Mouse (Mus musculus): Measurements from ENCODE around the gene Rab5if.

- TF ChIP-seq TCF12 (IDR thresholded peaks at IDR 0.05; ENCODE audit: low read depth, low read length) (no peak), TBP (IDR thresholded peaks at IDR 0.05; ENCODE audit: low read depth, low read length) (no peak), CTCF (IDR thresholded peaks at IDR 0.05 in 2 of 3, conservative IDR thresholded peaks at IDR 0.05 in 1 of 3; ENCODE audit: control insufficient read depth in 1 of 3, insufficient read depth in 1 of 3, low read depth in 2 of 3, low read length in 3 of 3, poor library complexity in 1 of 3, severe bottlenecking in 1 of 3) (no peak; a peak in 1 of 6 replicates), TAL1 (IDR thresholded peaks at IDR 0.05; ENCODE audit: low read length) (no peak), MAX (IDR thresholded peaks at IDR 0.05; ENCODE audit: low read length) (no peak), EP300 (IDR thresholded peaks at IDR 0.05; ENCODE audit: low read depth in 1 of 2, low read length in 2 of 2) (no peak)
These were observed 749 bp upstream of the Rab5if start for GRCm38 (mm10) chr2:156862041-156862717.

Data from MEL (cell line).